Mouse (Mus musculus) cerebellum, adult 2 months (tissue): ENCODE measurements at regions not wholly inside any gene's neighbourhood (a gene's known extent, or its start where the extent isn't known, plus 50 kb on each side); places are given as distances from the start of the nearest gene placed in this dataset.

Experiments used
- CTCF ChIP-seq: fragments of 200-500 bp; IDR thresholded peaks from 2 replicates; pipeline ENCODE4 v1.5.1; 2011; ENCODE audit warnings: low read depth, mild to moderate bottlenecking, control low read depth, low read length, moderate library complexity, borderline replicate concordance; ENCODE audit not compliant: insufficient read depth
- POLR2A ChIP-seq: fragments of 200-500 bp; IDR thresholded peaks from 2 replicates; pipeline ENCODE4 v1.6.1; 2011; ENCODE audit warnings: low read length, control low read depth, borderline replicate concordance; ENCODE audit not compliant: insufficient read depth

DNA sequence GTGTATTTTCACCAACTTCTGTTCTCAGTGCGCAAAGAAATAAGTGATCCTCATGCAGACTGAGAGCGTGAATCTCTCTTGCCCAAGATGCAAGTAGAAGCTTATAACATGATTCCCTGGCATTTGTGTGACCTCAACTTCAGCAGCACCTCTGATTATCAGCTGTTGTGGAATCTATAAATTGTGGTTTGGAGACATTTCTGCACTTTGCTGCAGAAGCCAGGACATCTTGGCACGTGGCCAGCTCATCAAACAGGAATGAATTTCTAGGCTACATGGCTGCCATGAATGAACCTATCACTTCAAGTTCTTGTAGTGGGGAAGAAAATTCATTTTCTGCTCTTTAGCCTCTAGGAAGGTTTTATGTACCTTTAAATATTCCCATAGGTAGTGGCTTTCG is 126.3 kb upstream of the Nyap2 start:
- no peak for TF ChIP-seq CTCF
- no peak for TF ChIP-seq POLR2A
